Mouse (Mus musculus): ENCODE data around the gene Vars.

DNA sequence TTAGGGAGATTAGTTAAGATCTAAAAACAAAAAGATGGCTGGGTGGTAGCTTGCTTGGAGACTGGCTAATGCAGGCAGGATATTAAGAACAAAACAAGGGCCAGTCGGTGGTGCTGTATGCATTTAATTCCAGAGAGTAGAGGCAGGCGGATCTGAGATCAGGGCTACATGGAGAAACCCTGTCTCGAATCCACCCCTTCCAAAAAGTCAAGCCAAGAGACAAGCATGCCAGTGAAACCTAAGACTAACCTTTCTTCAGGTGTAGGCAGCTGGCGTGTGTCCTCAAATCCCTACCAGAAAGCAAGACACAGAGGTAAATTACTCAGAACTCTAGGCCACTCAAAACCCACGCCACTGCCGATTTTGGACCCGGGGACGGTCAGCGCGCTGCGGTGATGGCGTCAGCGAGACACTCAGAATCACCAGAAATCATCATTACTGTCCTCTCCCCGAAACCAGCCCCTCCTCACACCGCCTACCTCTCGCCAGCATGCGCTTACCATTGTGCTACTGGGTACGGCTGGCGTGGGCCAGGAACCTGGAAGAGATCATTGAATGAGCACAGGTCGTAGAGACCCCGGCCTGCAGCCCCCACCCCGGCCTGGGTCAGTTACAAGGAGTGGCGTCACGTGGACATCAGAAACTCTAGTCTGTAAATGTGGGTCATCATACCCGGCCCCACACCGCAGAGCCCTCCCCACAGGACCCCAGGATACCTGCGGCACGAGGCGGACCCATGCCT lies 49.0 kb upstream of the Vars start:
- TF ChIP-seq CTCF (conservative IDR thresholded peaks at IDR 0.05; ENCODE audit: low read length) (no peak), NANOG (IDR thresholded peaks at IDR 0.05; ENCODE audit: borderline replicate concordance, low read length) (no peak)
